13 mouse cellular contexts compared by ENCODE assay signal in genomic region chr2:156589481-156589880, GRCm38 (mm10).
"Had no signal": no experiment of that assay in that cellular context is flagged by ENCODE, and none has a peak within 500 bp of the region (broad histone marks: within the 10 kb centered on the region; RNA-seq: fewer than 3 reads in every experiment).

No protein-coding gene starts in this region.

- DNase-seq: kidney, postnatal 25 days; layer of hippocampus, adult 9-11 months; liver; lung, adult 18-20 months; lung, postnatal 10 days; lung, postnatal 36 days; midbrain, embryonic 14.5 days; right cerebral cortex, adult 18-20 months; right cerebral cortex, postnatal 14 days; right cerebral cortex, postnatal 4 days; thymus, adult 2 months; thymus, postnatal 14 days; thymus, postnatal 4 days had no signal
